ENCODE assay signal across 7 mouse cellular contexts in genomic region chr10:78279210-78279609, GRCm38 (mm10). TPM values are rescaled to one million over a fixed set of nuclear protein-coding genes. Genes with fewer than 3 reads are reported as not detected.
DNase-seq lines count a peak whose midpoint lies in the region; ATAC-seq lines count a peak whose summit lies in the region.

No protein-coding gene starts in this region.

- no peaks in the 10 kb centered on the region for H3K9me3 ChIP-seq in lung, embryonic 15.5 days

- ATAC-seq in lung, embryonic 15.5 days (ENCODE audit: borderline replicate concordance, extremely low read depth, low FRiP score, low TSS enrichment), result peak; percentile 43; the same call in 1 of the 2 replicates

- H3K27me3 ChIP-seq in lung, embryonic 15.5 days, result no peaks in the 10 kb centered on the region

- DNase-seq in CD4-positive helper T cell, adult 2 months (ENCODE audit: low read depth, low spot score), result peak; percentile 58
- DNase-seq in NIH3T3 (ENCODE audit: low read depth), result peak; percentile 83
- DNase-seq in embryo, embryonic 11 days, result peak; percentile 79
- DNase-seq in heart, postnatal 4 days, result peak; percentile 67
- DNase-seq in layer of hippocampus, adult 11-12 months (ENCODE audit: low spot score), result peak; percentile 69
- peak; percentile 81 for DNase-seq in retina, embryonic 14.5 days (ENCODE audit: low spot score)

- H3K9ac ChIP-seq in lung, embryonic 15.5 days, result no peak overlapping the region

- H3K27ac ChIP-seq in lung, embryonic 15.5 days, result no peak overlapping the region

- H3K36me3 ChIP-seq in lung, embryonic 15.5 days, result peaks cover 32% of the 10 kb centered on the region

- H3K4me1 ChIP-seq in lung, embryonic 15.5 days, result no peaks in the 10 kb centered on the region

- WGBS in lung, embryonic 15.5 days, result 39% methylated on average over 8 of the region's 8 CpGs

- no peak overlapping the region for H3K4me3 ChIP-seq in lung, embryonic 15.5 days

- no peak overlapping the region for H3K4me2 ChIP-seq in lung, embryonic 15.5 days

RNA-seq across cellular contexts. Expression of gene Trappc10, which starts 34.8 kb away (rescaled TPM):
- total RNA-seq in heart, postnatal 4 days (2021), result 10 to 100 TPM; 43.6 to 45.3 TPM
- polyA plus RNA-seq in lung, embryonic 15.5 days (2015; fragmentation: Nextera tagmentation; extraction: Ambion mirVana), result 13.0 and 14.4 TPM in 2 replicates
